Mouse (Mus musculus): ENCODE results near the gene Aplnr.

Aplnr gene

DNA sequence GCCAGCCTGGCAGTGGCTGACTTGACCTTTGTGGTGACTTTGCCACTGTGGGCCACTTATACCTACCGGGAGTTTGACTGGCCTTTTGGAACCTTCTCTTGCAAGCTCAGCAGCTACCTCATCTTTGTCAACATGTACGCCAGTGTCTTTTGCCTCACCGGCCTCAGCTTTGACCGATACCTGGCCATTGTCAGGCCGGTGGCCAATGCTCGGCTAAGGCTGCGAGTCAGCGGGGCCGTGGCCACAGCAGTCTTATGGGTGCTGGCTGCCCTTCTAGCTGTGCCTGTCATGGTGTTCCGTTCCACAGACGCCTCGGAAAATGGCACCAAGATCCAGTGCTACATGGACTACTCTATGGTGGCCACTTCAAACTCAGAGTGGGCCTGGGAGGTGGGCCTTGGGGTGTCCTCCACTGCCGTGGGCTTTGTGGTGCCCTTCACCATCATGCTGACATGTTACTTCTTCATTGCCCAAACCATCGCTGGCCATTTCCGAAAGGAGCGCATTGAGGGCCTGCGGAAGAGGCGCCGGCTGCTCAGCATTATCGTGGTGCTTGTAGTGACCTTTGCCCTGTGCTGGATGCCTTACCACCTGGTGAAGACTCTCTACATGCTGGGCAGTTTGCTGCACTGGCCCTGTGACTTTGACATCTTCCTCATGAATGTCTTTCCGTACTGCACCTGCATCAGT lies 951 bp downstream of the Aplnr start:
- in situ Hi-C loops (cut with MboI, MseI), result no loop called here

DNA sequence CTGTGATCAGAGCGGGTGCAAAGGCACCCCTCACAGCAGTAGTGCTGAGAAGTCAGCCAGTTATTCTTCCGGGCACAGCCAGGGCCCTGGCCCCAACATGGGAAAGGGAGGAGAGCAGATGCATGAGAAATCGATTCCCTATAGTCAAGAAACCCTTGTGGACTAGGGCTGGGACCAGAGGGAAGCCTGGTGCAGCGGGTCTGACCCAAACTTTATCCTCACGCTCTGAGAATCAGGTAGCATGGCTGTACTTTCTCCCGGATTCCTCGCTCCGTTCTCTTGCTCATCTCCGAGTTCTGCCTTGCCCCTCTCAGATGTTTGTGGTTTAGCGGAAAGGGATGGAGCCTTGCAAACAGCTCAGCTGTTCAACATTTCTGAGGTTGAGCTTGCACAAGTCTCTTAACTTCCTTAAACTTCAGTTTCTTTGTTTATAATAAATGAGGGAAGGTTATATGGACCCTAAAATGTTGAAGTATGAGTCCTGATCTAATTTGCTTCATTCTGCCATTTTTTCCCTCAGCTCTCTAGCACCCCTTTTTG lies 1.6 kb downstream of the Aplnr start:
- in situ Hi-C loops (cut with MboI, MseI), result no loop called here

DNA sequence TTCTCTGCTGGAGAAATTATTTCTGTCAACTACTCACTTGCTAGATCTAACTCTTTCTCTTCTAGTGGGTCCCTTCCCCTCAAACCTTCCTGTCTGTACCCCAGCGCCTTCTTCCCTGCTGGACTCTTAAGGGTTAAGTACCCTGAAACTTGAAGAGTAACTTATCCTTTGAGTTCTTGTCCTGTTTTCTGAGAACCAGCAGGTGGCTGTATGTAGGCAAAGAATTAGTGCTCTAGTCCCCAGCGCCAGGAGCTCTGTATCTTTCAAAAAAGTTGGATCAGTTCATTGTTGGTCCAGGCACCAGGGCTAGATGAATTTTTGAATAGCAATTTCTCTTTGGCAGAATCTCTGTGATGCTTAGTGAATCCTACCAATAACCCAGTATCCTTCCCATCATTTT lies 2.1 kb downstream of the Aplnr start:
- in situ Hi-C loops (cut with MboI, MseI), result no loop called here

DNA sequence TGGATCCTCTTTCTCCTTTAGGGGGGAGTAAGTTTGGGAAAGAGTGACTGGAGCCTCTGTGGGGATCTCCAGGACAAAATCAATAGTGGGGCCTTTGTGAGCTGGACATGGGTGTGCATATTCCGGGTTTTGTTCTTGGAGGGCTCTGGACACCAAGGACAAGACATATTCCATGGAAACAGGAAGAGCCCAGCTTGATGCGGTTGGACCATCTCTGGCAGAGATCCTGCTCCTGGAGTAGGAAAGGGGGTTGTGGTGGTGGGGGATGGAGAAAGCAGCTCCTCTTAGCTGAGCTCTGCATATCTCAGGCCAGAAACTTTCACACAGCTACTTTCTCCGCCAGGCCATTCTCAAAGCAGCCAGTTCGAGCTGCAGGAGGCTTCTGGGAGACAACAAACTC lies 3.4 kb downstream of the Aplnr start:
- in situ Hi-C loops (cut with MboI, MseI), result no loop called here

DNA sequence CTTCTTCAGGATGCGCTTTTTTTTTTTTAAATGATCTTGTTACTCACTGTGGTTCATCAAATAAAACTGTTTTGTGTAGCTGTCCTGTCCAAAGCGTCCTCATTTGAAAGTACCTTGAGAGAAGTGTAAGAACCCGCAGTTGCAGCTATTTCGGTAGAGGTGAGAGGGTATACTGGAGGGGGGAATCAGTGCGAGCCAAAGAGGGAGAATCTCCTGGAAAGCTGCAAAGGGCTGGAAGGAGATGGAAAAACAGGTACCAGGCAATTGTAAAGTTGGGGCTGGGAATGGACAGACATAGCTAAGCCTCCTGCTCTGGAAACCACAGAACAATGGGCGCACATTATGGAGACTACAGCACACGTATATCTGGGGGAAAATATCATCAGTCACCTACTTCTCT lies 3.8 kb downstream of the Aplnr start:
- in situ Hi-C loops (cut with MboI, MseI), result no loop called here

DNA sequence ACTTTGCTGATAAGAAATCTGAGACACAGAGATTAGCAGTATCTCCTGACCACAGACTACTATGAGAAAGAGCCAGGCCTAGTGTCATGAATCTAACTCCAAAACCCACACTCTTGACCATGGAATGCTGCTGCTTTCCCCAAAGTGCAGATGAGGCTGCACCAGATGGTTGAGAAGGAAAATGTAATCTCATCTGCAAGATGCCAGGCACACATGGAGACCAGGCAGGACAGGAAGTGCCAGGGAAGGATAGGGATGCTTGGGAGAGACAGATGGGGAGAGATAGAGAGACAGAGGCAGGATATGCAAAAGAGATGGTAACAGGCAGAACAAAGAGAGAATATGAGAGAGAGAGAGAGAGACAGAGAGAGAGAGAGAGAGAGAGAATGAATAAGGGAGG lies 4.8 kb downstream of the Aplnr start:
- in situ Hi-C loops (cut with MboI, MseI), result no loop called here

DNA sequence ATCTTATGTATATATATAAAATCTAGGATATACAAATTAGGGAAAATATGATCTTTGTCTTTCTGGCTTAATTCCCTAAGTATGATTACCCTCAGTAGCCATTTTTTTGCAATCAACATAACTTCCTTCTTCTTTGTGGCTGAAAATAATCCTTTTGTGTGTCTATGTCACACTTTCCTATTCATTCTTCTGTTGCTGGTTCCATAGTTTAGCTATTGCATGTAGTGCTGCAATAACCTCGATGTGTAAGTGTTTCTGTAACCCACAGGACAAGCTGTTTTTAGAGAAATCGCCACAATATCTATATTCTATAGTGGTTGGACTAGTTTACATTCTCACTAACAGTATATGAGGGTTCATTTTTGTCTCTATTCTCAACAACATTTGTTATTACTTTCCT lies 8.9 kb downstream of the Aplnr start:
- in situ Hi-C loops (cut with MboI, MseI), result no loop called here

DNA sequence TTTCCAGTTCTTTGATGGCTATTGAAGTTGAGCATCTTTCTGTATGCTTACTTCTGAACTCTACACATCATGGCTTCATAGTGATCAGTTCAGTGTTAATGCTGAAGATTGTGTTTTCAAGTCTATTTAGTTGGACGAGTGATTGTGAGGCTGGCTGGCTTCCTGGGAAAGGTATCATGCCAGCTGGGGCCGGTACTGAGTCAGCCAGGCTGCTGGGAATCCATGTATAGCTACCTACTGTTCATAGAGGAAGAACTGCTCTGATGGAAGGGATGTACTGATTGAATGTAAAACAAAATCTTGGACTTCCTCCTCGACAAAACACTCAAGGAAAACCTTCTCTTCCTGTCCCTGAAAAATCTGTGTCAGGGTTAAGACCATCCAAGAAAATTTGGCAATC lies 9.3 kb downstream of the Aplnr start:
- in situ Hi-C loops (cut with MboI, MseI), result no loop called here

DNA sequence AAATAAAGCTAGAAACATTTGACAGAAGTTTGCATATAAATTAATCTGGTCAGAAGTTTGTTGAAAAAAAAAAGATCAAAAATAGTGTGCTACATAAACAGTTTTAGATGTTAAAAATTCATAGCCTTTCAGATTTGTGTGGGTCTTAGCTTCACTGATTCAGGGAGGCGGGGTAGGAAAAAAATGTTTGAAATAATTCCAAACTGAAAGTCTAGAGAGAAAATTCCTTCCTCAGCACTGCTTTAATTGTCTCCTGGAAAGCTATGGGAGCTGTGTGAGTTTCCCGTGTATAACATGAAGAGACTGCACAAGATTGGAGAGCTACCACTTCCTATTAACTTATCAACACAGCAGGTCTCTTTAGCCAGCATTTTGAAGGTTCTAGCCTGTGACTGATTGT lies 11.5 kb downstream of the Aplnr start:
- in situ Hi-C loops (cut with MboI, MseI), result no loop called here

DNA sequence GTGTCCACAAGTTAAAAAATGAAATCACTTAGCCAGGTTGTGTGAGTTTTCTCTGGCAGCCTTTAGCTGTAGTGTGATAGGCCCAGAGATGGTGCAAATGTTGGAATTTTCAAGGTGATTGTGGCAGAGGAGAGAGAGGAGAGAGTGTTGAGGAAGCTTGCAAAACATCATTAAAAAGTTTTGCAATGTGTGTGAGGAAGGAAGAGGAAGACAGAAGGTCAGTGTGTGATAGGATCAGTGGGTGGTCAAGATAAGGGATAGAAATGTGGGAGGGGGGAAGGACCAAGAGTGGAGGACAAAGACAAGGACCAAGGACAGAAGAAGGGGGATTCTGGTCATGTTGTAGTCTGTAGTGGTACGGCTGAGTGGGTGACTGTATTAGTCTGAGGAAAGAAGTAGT lies 14.3 kb downstream of the Aplnr start:
- in situ Hi-C loops (cut with MboI, MseI), result no loop called here

DNA sequence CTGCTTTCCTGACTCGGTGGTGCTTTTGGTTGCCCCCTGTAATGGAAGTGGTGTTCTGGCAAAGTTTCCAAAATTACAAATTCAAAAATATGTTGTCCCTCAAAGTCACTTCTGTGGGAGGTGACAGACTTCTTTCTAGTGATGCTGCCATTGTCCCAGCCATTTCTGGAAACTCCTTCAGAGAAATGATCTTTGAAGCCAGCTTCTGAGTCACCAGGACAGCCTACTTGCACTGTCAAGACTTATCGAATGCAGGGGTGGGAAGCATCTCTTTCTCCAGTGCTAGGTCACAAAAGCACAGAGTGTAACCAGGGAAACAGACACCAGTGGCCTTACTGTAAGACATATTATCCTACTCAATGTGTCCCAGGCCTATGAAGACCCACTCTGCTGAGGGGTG lies 15.2 kb downstream of the Aplnr start:
- in situ Hi-C loops (cut with MboI, MseI), result no loop called here

DNA sequence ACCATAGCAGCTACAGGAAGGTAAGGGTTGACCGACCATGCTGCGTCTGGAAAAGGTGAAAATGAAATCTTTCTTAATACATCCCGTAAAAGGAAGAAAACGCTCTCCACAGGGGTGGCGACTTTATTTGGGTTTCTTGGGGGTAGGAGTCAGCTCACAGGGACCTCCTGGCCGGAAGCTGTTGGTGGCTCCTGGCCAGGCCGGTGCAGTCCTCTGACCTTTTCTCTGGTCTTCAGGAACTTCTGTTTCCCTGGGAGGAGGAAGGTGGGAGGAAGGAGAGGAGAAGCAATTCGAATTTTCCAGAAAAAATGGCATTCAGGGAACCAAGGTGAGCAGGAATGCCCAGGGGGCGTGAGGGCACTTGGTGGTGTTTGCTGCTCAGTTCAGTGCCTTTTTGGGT lies 19.3 kb downstream of the Aplnr start:
- in situ Hi-C loops (cut with MboI, MseI), result no loop called here

DNA sequence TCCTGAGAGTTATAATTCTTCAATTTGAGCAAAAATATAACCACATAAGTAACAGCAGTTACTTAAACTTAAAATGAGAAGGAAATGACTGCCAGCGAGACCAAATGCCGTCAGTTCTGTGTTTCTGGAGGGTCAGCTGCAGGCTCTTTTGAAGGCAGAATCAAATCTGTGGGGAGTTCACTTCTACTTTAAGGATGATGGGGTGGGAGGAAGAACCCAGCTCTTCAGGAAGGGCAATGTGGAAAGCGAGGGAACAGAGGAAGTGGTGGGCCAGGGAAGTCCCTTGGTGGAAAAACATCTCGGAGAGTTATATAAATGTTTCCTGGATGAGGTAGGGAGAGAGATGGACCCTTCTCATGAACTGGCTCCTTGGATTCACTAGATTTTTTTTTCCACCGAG lies 20.1 kb downstream of the Aplnr start:
- in situ Hi-C loops (cut with MboI, MseI), result no loop called here

DNA sequence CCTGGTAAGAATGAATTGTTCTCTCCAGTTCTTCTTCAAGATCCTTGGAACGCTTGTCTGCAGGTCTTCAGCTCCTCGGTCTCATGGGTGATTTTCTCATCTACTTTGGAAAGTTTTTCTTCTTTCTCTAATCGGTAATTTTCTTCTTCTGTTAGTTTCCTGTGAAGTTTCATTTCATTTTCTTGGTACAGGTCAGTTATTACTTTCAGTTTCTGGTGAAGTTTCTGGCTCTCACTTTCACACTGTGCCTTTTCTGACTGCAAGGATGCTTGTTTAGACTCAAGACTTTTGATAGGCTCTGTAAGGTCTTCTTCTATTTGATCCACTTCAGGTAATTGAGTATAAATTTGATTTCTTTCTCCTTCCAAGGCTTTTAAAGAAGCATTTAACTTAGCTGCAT lies 21.4 kb downstream of the Aplnr start:
- in situ Hi-C loops (cut with MboI, MseI), result no loop called here

DNA sequence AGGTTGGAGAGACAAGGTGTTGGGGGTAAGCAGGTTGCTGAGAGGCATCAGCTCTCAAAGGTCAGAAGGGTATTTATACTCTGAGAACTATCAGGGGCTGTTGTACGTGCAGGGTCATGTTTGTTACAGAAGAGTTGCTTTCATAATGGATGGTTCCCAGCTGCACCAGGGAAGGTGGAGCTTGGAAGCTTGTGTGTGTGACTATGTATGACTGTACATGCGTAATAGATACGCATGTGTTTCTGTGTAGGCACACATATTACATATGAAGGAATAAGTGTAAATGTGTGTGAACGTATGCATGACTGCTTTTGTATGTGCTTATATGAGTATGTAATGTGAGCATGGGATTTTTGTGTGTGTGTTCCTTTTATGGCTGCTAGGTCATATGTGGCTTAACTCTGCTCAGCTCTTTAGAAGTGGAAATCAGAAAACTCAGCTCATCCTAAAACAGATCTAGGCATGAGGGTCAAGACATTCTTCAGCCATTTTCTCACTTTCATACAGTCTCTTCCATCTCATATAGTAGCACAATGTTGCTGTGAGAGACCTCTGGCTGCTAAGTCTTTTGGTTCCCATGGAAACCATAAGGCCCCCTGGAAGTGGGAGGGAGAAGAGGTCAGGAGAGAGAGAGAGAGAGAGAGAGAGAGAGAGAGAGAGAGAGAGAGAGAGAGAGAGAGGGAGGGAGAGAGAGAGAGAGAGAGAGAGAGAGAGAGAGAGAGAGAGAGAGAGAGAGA lies 25.0 kb downstream of the Aplnr start:
- in situ Hi-C loops (cut with MboI, MseI), result no loop called here

DNA sequence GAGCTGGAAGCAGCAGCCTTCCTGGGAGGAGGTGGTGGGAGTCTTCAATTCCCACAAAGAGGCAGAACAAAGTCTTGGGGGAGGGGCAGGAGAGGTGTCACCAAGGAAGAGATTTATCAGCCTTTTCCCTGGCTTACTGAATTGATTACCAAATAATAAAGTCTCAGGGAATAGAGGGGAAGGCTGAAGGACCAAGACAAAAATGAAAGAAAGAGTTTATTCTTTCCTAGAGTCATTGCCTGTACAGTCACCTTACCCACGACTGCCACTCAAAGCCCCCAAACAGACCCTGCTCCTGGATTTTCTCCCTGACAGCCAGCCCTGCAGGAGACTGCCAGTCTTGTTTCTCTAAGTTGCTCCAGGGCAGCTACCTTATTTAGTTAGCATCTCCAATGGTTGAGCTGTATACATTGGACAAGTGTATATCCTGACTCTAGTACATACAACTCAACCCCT lies 25.6 kb downstream of the Aplnr start:
- in situ Hi-C loops (cut with MboI, MseI), result no loop called here

DNA sequence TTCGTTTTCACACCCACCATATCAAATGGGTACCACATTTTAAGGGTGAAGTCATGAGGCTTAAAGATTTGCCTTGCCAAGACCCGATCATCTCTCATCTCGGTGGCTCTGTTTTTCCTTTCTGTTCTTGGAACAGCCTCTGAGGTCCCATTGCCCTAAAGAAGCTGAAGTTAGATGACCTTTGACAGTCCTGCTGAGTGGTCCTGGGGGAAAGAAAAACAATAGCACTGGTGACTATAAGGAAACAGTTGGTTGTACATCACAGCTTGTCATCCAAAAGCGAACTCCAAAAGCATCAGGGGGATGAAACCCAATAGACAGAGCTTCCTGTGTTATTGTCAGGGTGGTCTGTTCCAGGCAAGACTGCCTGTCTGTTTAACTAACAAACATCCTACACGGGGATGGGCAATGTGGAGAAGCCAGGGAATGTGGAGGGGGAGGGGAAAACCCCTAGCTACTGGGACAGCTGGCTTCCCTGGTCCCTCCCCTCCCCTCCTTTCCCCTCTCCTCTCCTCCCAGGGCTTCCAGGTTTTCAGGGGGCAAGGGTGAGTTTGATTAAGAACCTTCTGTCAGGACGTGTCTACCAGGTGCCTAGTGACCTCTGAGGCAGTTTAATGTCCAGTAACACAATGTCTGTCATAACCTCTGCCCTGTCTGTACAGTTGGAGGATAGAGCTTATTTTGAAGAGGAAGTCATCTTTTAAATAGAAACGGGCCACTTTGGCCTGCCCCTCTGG lies 27.5 kb downstream of the Aplnr start:
- in situ Hi-C loops (cut with MboI, MseI), result no loop called here

DNA sequence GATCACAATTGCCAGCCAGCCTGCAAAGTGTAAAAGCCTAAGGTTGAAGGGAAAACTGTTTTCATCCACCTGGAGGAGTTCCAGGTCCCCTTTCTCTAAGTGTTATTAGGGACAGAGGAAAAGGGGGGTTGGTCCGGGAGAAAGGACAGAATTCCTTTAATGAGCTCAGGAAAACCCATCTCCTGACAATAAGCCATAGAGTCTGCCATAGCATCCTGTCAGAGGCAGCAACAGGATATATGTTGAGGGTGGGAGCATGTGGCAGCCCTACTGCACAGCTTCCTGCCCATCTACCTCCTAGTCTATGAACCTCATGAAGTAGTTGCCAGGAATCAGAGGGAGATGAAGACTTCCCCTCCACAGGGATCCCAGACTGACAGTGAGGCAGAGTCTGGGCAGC lies 31.6 kb downstream of the Aplnr start:
- in situ Hi-C loops (cut with MboI, MseI), result no loop called here

DNA sequence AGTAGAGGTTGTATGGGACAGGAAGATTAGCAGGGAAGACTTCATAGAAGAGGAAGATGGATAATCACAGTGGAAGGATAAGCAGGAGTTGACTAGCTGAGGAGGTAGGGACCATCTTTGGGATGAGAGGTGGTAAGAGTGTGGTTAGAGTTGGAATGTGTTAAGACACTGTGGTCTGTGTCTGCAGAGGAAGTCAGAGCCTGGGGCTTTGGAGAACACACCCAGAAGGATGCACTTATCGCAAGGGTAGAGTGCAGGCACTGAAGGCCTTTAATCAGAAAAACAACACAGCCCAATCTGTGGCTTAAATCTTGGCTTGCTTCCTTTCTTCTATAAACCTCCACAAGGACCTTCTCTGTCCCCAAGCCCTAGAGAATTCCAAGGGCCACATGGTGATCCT lies 32.3 kb downstream of the Aplnr start:
- in situ Hi-C loops (cut with MboI, MseI), result no loop called here

DNA sequence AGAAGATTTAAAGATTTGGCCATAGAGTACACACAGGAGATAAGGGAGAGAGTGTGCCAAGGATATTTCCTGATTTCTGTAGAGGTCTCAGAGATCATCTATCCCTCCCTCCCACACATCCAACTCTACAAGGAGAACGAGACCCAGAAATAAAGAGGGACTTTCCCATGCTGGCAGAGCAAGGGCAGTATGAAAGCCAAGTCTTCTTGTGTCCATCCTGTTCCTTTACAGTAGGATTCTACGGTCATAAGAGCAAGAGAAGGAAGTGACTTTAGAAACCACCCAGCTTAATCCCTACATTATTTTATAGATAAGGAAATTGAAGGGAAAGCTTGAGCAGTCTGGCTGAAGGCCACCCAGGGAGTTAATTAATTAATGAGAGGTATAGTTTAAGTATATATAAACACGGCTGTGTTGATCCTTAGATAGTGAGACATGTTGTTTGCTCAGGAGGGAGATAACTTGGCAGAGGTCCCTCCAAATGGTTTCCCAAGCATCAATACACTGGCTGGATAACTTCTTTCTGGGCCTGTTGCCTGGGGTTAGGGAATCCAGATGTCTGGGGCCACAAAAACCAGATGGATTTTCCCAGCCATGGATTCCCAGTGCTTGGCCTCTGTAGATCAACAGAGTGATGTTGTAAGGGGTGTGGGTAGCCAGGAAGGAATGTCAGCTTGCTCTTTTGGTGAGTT lies 36.2 kb downstream of the Aplnr start:
- in situ Hi-C loops (cut with MboI, MseI), result no loop called here

DNA sequence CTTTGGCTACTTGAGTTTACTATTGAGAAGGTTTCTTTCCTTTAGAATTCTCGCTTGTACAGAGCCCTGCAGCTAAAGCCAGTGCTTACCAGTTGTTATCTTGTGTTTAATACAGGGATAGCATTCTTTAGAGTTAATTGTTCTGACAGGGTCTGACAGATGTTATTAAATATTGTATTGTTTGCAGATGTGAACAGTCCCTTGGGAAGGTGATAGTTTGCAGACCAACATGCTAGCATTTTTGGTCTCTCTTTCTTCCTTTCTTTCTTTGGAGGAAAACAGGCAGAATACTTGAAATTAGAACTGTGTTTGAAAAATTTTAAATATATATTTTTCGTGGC lies 36.7 kb downstream of the Aplnr start:
- in situ Hi-C loops (cut with MboI, MseI), result no loop called here

DNA sequence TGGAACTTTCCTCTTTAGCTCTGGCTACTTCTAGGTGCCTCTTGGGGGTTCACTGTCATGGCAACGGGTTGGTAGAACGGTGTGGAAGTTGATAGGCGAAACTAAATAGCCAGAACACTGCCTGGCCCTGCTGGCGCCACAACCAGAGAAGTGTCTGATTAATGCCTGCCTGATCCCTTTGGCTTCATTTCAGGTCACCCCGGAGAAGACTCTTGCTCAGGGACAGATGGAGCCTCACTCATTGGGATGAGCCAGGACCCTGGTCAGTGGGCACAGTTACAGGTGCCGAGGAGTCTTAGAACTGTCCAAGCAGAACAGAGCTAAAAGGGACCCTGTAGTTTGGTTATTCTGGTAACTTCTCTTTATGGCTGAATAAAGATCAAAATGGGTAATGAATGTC lies 37.5 kb downstream of the Aplnr start:
- in situ Hi-C loops (cut with MboI, MseI), result no loop called here
